Mouse (Mus musculus) heart, postnatal 0 days (tissue): ENCODE results near the gene Pip5k1b. TPM values are rescaled to one million over a fixed set of nuclear protein-coding genes. Genes with fewer than 3 reads are reported as not detected.

Source experiments
- ATAC-seq: fragments of 200-750 bp; cut with Nextera tagmentation; 2 replicates; pipeline ENCODE4 v1.8.0; 2017; ENCODE audit warnings: low read depth, moderate number of reproducible peaks, moderate library complexity; ENCODE audit not compliant: insufficient read depth
- DNase-seq: peaks from one replicate; pipeline ENCODE4 v3.0.0-alpha.2; 2016; ENCODE audit warnings: low spot score
- H3K27ac ChIP-seq: fragments of 300-500 bp; sonication (generic); 2 replicates; pipeline ENCODE4 v1.5.1; 2014; ENCODE audit warnings: low read depth, mild to moderate bottlenecking
- H3K27me3 ChIP-seq: fragments of 300-500 bp; sonication (generic); 2 replicates; pipeline ENCODE4 v1.6.1; 2014; ENCODE audit warnings: low read length, mixed read lengths; ENCODE audit not compliant: control insufficient read depth, insufficient read depth
- H3K36me3 ChIP-seq: fragments of 300-500 bp; sonication (generic); replicated peaks from 2 replicates; pipeline ENCODE4 v1.6.1; 2014; ENCODE audit warnings: low read length, mixed read lengths; ENCODE audit not compliant: control insufficient read depth, insufficient read depth
- H3K4me1 ChIP-seq: fragments of 300-500 bp; sonication (generic); 2 replicates; pipeline ENCODE4 v1.6.1; 2014; ENCODE audit warnings: antibody characterized with exemption; ENCODE audit not compliant: control insufficient read depth, insufficient read depth
- H3K4me2 ChIP-seq: fragments of 300-500 bp; sonication (generic); 2 replicates; pipeline ENCODE4 v1.6.1; 2014; ENCODE audit warnings: low read depth, mild to moderate bottlenecking, low read length, moderate library complexity
- H3K4me3 ChIP-seq: fragments of 300-500 bp; sonication (generic); 2 replicates; pipeline ENCODE4 v1.5.1; 2014; ENCODE audit warnings: low read depth, low read length
- H3K9ac ChIP-seq: fragments of 300-500 bp; sonication (generic); replicated peaks from 2 replicates; pipeline ENCODE4 v1.6.1; 2014; ENCODE audit warnings: low read depth, low read length, mixed read lengths
- H3K9me3 ChIP-seq: fragments of 300-500 bp; sonication (generic); replicated peaks from 2 replicates; pipeline ENCODE4 v1.6.1; 2016; ENCODE audit warnings: low read length; ENCODE audit not compliant: control insufficient read depth
- CTCF ChIP-seq: IDR thresholded peaks from 2 replicates; pipeline ENCODE4 v1.5.1; 2016; ENCODE audit warnings: antibody characterized with exemption, control low read depth, low read depth
- EP300 ChIP-seq: IDR thresholded peaks from 2 replicates; pipeline ENCODE4 v1.6.1; 2016; ENCODE audit warnings: antibody characterized with exemption, low read depth
- whole genome bisulfite sequencing: fragments of 180-500 bp; shearing (Covaris S2); extraction: QIAGEN DNeasy Blood & Tissue Kit; methylation state at CpG from one replicate; pipeline ENCODE4 v1.1.7; 2014; 5-methylcytosine and 5-hydroxymethylcytosine counted together
- polyA plus RNA-seq: library from polyadenylated mRNA; unstranded; fragments of >200 nt; fragmentation: Nextera tagmentation; extraction: Ambion mirVana; gene quantifications from 2 replicates; pipeline ENCODE4 v1.2.1, GENCODE M21; 2015
- total RNA-seq: library from RNA; depleted of rRNA; stranded (reverse); fragments of >200 nt; gene quantifications from 2 replicates; pipeline ENCODE4 v1.2.3, GENCODE M21; 2014; ENCODE audit warnings: low replicate concordance

Gene Pip5k1b
- total and polyA plus RNA-seq, 2 experiments from 2014 or later = 14.0 to 19.2 TPM

DNA sequence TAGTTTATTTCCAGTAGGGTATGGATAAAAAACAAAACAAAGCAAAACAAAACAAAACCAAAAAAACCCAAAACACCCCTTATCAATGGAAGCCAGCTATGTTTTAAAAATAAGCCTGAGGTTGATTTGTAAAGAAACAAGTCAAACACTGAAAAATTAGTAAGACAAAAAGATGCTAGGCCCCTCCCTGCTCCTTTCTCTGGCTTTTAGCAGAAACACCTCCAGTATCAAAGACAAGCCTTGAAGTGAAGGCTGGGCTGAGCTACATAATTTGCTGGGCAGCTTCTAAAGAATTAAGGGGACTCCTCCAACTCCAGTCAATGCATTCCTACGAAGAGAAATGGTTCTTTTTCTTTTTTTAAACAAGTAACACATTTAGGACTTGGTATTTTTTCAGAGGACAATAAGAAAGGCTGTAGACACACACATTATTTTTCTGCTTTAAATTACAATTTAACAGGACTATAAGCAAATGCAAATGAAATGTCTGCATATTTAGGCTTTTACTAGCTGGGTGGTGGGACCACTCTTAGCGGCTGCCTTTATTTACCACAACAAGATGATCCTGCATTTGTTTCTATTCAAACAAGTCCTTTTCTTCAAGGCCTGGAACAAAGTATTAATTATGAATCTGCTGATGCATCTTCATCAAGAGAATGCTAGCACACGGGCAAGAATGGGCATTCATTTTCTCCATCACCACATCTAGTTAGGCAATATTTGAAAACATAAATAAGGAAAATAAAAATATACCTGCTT is 4.3 kb downstream of the Pip5k1b start:
- DNase-seq = no peak
- TF ChIP-seq CTCF (no peak), EP300 (no peak)
- H3K36me3 ChIP-seq = no peaks in the 10 kb centered on the region
- 0 out of 2 replicates have a peak, but pooled peaks cover 11% of the 10 kb centered on the region for H3K4me1 ChIP-seq
- no peak for ATAC-seq
- no peak overlapping the region for H3K9ac ChIP-seq
- 64% methylated on average over 3 of the region's 3 CpGs for WGBS
- H3K27me3 ChIP-seq = no peaks in the 10 kb centered on the region
- no peak overlapping the region for H3K27ac ChIP-seq
- no peak overlapping the region for H3K4me3 ChIP-seq
- H3K4me2 ChIP-seq = no peak overlapping the region
- H3K9me3 ChIP-seq = no peaks in the 10 kb centered on the region; the same call in 1 of the 2 replicates

DNA sequence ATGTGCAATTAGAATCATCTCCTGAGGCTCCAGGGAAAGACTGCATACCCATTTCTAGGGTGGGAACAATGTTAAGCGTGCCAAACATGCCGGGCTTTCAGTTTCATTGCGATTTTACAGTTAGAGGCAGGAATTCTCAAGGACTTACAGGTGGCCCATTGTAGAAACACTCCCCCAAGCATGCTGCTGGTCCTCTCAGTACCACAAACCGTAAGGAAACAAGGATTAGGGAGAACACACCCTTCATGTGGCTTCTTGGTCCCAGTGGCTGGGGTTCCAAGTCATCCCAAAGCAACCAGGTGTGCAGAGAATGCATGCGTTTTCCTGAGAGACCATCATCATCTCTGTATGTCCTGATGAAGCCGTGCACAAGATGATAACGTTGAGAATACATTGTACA is 4.9 kb downstream of the Pip5k1b start:
- ATAC-seq = no peak
- WGBS = 70% methylated on average over 7 of the region's 7 CpGs
- H3K4me2 ChIP-seq = no peak overlapping the region
- H3K9me3 ChIP-seq = no peaks in the 10 kb centered on the region; the same call in 1 of the 2 replicates
- H3K4me1 ChIP-seq = peaks cover 17% of the 10 kb centered on the region; the same call in 1 of the 2 replicates
- no peak overlapping the region for H3K4me3 ChIP-seq
- no peak overlapping the region for H3K27ac ChIP-seq
- TF ChIP-seq CTCF (no peak), EP300 (no peak)
- H3K9ac ChIP-seq = no peak overlapping the region
- H3K27me3 ChIP-seq = no peaks in the 10 kb centered on the region
- no peaks in the 10 kb centered on the region for H3K36me3 ChIP-seq
- no peak for DNase-seq

DNA sequence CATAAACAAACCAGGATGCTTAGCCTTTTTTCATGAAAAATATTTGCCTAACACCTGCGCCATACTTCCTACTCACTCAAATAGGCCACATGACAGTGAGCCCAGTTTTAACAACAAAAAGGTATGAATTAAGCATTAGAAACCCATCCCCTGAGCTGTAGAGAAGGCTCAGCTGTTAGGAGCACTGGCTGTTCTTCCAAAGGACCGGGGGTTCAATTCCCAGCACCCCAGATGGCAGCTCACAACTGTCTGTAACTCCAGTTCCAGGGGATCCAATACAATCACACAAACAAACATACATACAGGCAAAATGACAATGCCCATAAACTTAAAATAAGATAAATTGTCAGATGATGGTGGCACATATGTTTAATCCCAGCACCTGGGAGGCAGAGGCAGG is 5.7 kb downstream of the Pip5k1b start:
- Histone ChIP-seq H3K9ac (no peak overlapping the region), H3K4me2 (no peak overlapping the region), H3K4me1 (peaks cover 18% of the 10 kb centered on the region; the same call in 1 of the 2 replicates), H3K36me3 (no peaks in the 10 kb centered on the region), H3K27me3 (no peaks in the 10 kb centered on the region), H3K4me3 (no peak overlapping the region), H3K9me3 (no peaks in the 10 kb centered on the region; the same call in 1 of the 2 replicates), H3K27ac (no peak overlapping the region)
- WGBS = 90% methylated on average over 2 of the region's 2 CpGs
- DNase-seq = no peak
- TF ChIP-seq EP300 (no peak), CTCF (no peak)
- ATAC-seq = no peak

GRCm38 (mm10) chr19:24548337-24548736 is 7.3 kb downstream of the Pip5k1b start:
- H3K4me2 ChIP-seq = no peak overlapping the region
- 89% methylated on average over 9 of the region's 9 CpGs for WGBS

GRCm38 (mm10) chr19:24546153-24546552 is 9.5 kb downstream of the Pip5k1b start:
- Histone ChIP-seq H3K4me1 (peaks cover 22% of the 10 kb centered on the region), H3K9ac (no peak overlapping the region), H3K4me2 (no peak overlapping the region), H3K4me3 (no peak overlapping the region), H3K9me3 (no peaks in the 10 kb centered on the region; the same call in 1 of the 2 replicates), H3K27ac (no peak overlapping the region), H3K27me3 (no peaks in the 10 kb centered on the region), H3K36me3 (no peaks in the 10 kb centered on the region)
- ATAC-seq (no peak), DNase-seq (no peak)
- WGBS = 47% methylated on average over 10 of the region's 10 CpGs
- no peak for TF ChIP-seq CTCF

More at GRCm38 (mm10) chr19:24548337-24548736, 7.3 kb downstream of the Pip5k1b start:
- Histone ChIP-seq H3K36me3 (no peaks in the 10 kb centered on the region), H3K9ac (no peak overlapping the region), H3K27ac (no peak overlapping the region), H3K27me3 (no peaks in the 10 kb centered on the region), H3K4me1 (peaks cover 12% of the 10 kb centered on the region), H3K4me3 (no peak overlapping the region), H3K9me3 (no peaks in the 10 kb centered on the region; the same call in 1 of the 2 replicates)
- DNase-seq (no peak), ATAC-seq (no peak)
- no peak for TF ChIP-seq CTCF
- no peak for TF ChIP-seq EP300
